In the genomic region with DNA sequence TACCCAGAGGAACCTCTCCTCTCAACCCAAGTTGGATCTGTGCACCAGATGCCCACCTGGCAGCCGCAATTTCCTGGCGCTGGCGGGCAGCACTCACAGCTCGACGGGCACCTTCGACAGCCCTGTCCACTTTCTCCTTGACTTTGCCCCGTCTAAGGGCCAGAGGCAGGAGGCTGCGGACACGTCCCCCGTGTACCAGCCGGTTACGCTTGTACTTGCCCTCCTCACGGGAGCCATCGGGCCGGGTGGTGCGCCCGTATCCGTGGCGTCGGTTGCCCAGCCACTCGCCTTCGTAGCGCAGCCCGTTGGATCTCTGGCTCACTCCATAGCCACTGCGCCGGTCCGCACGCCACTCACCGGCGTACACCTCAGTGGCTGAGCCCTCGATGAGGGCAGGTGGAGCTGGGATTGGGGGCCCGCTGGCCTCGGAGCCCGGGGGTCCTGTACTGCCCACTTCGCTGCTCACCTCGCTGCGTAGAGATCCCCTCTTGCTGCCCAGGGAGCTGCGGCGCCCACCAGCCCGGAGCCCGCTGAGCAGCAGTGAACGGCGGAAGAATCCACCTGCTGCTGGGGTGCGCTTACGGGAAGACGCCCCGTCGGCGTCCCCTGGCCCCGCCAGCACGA, we compare ENCODE assay signal across 8 mouse cellular contexts. TPM values are rescaled to one million over a fixed set of nuclear protein-coding genes. Genes with fewer than 3 reads are reported as not detected.
DNase-seq lines count a peak whose midpoint lies in the region; ATAC-seq and TF ChIP-seq lines count a peak whose summit lies in the region.

No protein-coding gene starts in this region.

- no peak for TF ChIP-seq CTCF in olfactory bulb, adult 2 months (IDR thresholded peaks at IDR 0.05; ENCODE audit: insufficient read depth, low read depth, low read length)

- H3K4me3 ChIP-seq in lung, embryonic 15.5 days, result peak overlapping the region; percentile 55; the same call in 1 of the 2 replicates
- H3K4me3 ChIP-seq in hindbrain, embryonic 13.5 days, result peak overlapping the region; percentile 86
- H3K4me3 ChIP-seq in olfactory bulb, adult 2 months (ENCODE audit: insufficient read depth, low read depth, low read length), result peak overlapping the region; percentile 94

- H3K27me3 ChIP-seq in lung, embryonic 15.5 days, result peaks cover 87% of the 10 kb centered on the region
- peaks cover 44% of the 10 kb centered on the region for H3K27me3 ChIP-seq in hindbrain, embryonic 13.5 days

- H3K4me1 ChIP-seq in lung, embryonic 15.5 days, result peaks cover 40% of the 10 kb centered on the region
- peaks cover 77% of the 10 kb centered on the region for H3K4me1 ChIP-seq in hindbrain, embryonic 13.5 days (replicated peaks)
- peaks cover 51% of the 10 kb centered on the region for H3K4me1 ChIP-seq in olfactory bulb, adult 2 months (ENCODE audit: control insufficient read depth, insufficient read depth, low read length)

- DNase-seq in cerebellum, adult 11-12 months, result peak; percentile 63
- DNase-seq in lung, postnatal 14 days, result no peak
- DNase-seq in urinary bladder, postnatal 10 days (ENCODE audit: low spot score), result no peak
- DNase-seq in right cerebral cortex, postnatal 36 days (ENCODE audit: low spot score in 2 of 2), result no peak

- no peak overlapping the region for H3K27ac ChIP-seq in lung, embryonic 15.5 days
- H3K27ac ChIP-seq in hindbrain, embryonic 13.5 days, result no peak overlapping the region
- peak overlapping the region; percentile 58 for H3K27ac ChIP-seq in olfactory bulb, adult 2 months (ENCODE audit: insufficient read depth, low read depth, low read length)

- no peaks in the 10 kb centered on the region for H3K9me3 ChIP-seq in lung, embryonic 15.5 days
- H3K9me3 ChIP-seq in hindbrain, embryonic 13.5 days, result no peaks in the 10 kb centered on the region

- H3K9ac ChIP-seq in lung, embryonic 15.5 days, result no peak overlapping the region
- H3K9ac ChIP-seq in hindbrain, embryonic 13.5 days, result peak overlapping the region; percentile 35; the same call in 1 of the 2 replicates

- 0 out of 2 replicates have a peak overlapping the region, but pooled peaks have one; percentile 6 for H3K4me2 ChIP-seq in lung, embryonic 15.5 days
- peak overlapping the region; percentile 88 for H3K4me2 ChIP-seq in hindbrain, embryonic 13.5 days

- WGBS in lung, embryonic 15.5 days, result 57% methylated on average over 51 of the region's 51 CpGs
- WGBS in hindbrain, embryonic 13.5 days, result 70% methylated on average over 51 of the region's 51 CpGs
- WGBS in olfactory bulb, adult 2 months, result 72% methylated on average over 51 of the region's 51 CpGs

- ATAC-seq in cerebellum, adult (ENCODE audit: insufficient number of reproducible peaks, low FRiP score, low TSS enrichment), result no peak
- ATAC-seq in lung, embryonic 15.5 days (ENCODE audit: borderline replicate concordance, extremely low read depth, low FRiP score, low TSS enrichment), result no peak
- no peak for ATAC-seq in hindbrain, embryonic 13.5 days (ENCODE audit: low FRiP score)

- H3K36me3 ChIP-seq in lung, embryonic 15.5 days, result no peaks in the 10 kb centered on the region
- H3K36me3 ChIP-seq in hindbrain, embryonic 13.5 days, result peaks cover 14% of the 10 kb centered on the region

- 0 out of 2 replicates have a peak, but pooled peaks have one; percentile 18 for TF ChIP-seq POLR2A in olfactory bulb, adult 2 months (IDR thresholded peaks at IDR 0.05; ENCODE audit: insufficient read depth, low read depth, low read length)

RNA-seq across cellular contexts. Expression of a gene that starts 3.3 kb away (rescaled TPM):
- 0.33 and 0.37 TPM in 2 replicates for polyA plus RNA-seq in lung, embryonic 15.5 days (2015; fragmentation: Nextera tagmentation; extraction: Ambion mirVana)
- 22.2 and 22.6 TPM in 2 replicates for polyA plus RNA-seq in hindbrain, embryonic 13.5 days (2015; fragmentation: Nextera tagmentation; extraction: Ambion mirVana)
- not detected in 2 replicates for polyA plus RNA-seq in olfactory bulb, adult 2 months (2012; ENCODE audit: insufficient read depth, insufficient read length, low replicate concordance, missing spikeins)

RNA-seq across cellular contexts. Expression of a gene that starts 7.1 kb away (rescaled TPM):
- polyA plus RNA-seq in lung, embryonic 15.5 days (2015; fragmentation: Nextera tagmentation; extraction: Ambion mirVana), result 17.2 and 18.9 TPM in 2 replicates
- polyA plus RNA-seq in hindbrain, embryonic 13.5 days (2015; fragmentation: Nextera tagmentation; extraction: Ambion mirVana), result 6.5 and 6.6 TPM in 2 replicates
- not detected in 2 replicates for polyA plus RNA-seq in olfactory bulb, adult 2 months (2012; ENCODE audit: insufficient read depth, insufficient read length, low replicate concordance, missing spikeins)

RNA-seq across cellular contexts. Expression of a gene that starts 18.9 kb away (rescaled TPM):
- 22.0 and 22.9 TPM in 2 replicates for polyA plus RNA-seq in lung, embryonic 15.5 days (2015; fragmentation: Nextera tagmentation; extraction: Ambion mirVana)
- 29.8 and 30.7 TPM in 2 replicates for polyA plus RNA-seq in hindbrain, embryonic 13.5 days (2015; fragmentation: Nextera tagmentation; extraction: Ambion mirVana)
- not detected in 2 replicates for polyA plus RNA-seq in olfactory bulb, adult 2 months (2012; ENCODE audit: insufficient read depth, insufficient read length, low replicate concordance, missing spikeins)

RNA-seq across cellular contexts. Expression of a gene that starts 21.3 kb away (rescaled TPM):
- polyA plus RNA-seq in lung, embryonic 15.5 days (2015; fragmentation: Nextera tagmentation; extraction: Ambion mirVana), result 4.2 and 4.3 TPM in 2 replicates
- 29.4 and 31.9 TPM in 2 replicates for polyA plus RNA-seq in hindbrain, embryonic 13.5 days (2015; fragmentation: Nextera tagmentation; extraction: Ambion mirVana)
- polyA plus RNA-seq in olfactory bulb, adult 2 months (2012; ENCODE audit: insufficient read depth, insufficient read length, low replicate concordance, missing spikeins), result not detected in 2 replicates

Comparison
In these comparisons a context has a peak if more than half of its experiments do, and no peak if none do; other contexts are left out.
1. RNA of a gene that starts 18.9 kb away (polyA plus RNA-seq): 29.8 to 30.7 TPM in hindbrain, embryonic 13.5 days and 22.0 to 22.9 TPM in lung, embryonic 15.5 days; not detected in olfactory bulb, adult 2 months; every median in the first group is over 10 times any median in the second.
2. Peak in every context shown above with its lines, with median percentiles within 50 percentile points of each other: H3K4me3 ChIP-seq.